ENCODE assay signal across 8 mouse cellular contexts in the genomic region with DNA sequence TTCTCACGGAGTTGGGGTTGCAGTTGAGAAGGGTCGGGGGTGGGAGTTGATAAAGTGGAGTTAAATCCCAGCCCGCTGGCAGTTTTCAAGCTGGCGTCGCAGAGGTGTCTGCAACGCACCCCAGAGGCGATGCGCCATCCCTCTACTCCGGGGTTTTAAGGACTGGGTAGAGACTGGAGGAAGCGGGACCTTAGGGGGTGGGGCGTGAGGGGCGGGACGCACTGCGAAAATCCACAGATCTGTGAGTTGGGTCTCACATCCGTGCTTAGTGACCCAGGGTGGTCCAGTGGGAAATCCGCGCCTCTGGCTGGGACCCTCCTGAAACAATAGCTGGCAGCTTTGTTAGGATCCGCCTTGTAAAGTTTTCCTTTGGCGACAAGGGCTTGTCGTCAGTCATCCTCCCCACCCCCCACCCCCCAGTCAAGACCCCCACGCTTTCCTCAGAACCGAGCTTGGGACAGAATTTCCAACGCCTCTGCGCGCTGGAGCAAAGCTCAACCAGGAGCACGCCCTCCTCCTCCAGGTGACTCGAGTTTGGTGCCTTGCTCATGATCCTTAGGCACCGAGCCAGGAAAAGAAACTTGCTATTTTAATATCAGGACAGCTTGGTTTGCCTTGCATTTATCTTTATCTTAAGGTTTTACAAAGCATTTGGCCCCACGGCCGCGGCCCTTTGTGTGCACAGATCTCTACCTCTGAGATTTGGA. TPM values are rescaled to one million over a fixed set of nuclear protein-coding genes. Genes with fewer than 3 reads are reported as not detected.
DNase-seq lines count a peak whose midpoint lies in the region; ATAC-seq lines count a peak whose summit lies in the region.

A gene (minus strand): TSS at position 131 of the 707 bp plus-strand sequence.

- ATAC-seq in lung, embryonic 15.5 days (ENCODE audit: borderline replicate concordance, extremely low read depth, low FRiP score, low TSS enrichment), result 0 out of 2 replicates have a peak, but pooled peaks have one; percentile 40
- no peak for ATAC-seq in heart, embryonic 13.5 days (ENCODE audit: extremely low read depth, insufficient number of reproducible peaks, low FRiP score, low TSS enrichment)
- peak; percentile 42; the same call in 1 of the 2 replicates for ATAC-seq in neural tube, embryonic 14.5 days (ENCODE audit: low read depth)

- H3K36me3 ChIP-seq in lung, embryonic 15.5 days, result no peaks in the 10 kb centered on the region
- no peaks in the 10 kb centered on the region for H3K36me3 ChIP-seq in heart, embryonic 13.5 days
- H3K36me3 ChIP-seq in neural tube, embryonic 14.5 days (ENCODE audit: control insufficient read depth, insufficient read depth, low read length), result no peaks in the 10 kb centered on the region

- peaks cover 57% of the 10 kb centered on the region for H3K27me3 ChIP-seq in lung, embryonic 15.5 days
- peaks cover 67% of the 10 kb centered on the region for H3K27me3 ChIP-seq in heart, embryonic 13.5 days (replicated peaks)
- H3K27me3 ChIP-seq in neural tube, embryonic 14.5 days (ENCODE audit: control insufficient read depth, insufficient read depth, low read length), result peaks cover 33% of the 10 kb centered on the region

- peak within 1 kb of the TSS; percentile 28; the same call in 1 of the 2 replicates for H3K9ac ChIP-seq in lung, embryonic 15.5 days
- H3K9ac ChIP-seq in heart, embryonic 13.5 days, result peak within 1 kb of the TSS; percentile 74
- H3K9ac ChIP-seq in neural tube, embryonic 14.5 days (replicated peaks; ENCODE audit: low read depth, low read length), result peak within 1 kb of the TSS; percentile 39

- H3K4me3 ChIP-seq in lung, embryonic 15.5 days, result peak within 1 kb of the TSS; percentile 42
- H3K4me3 ChIP-seq in heart, embryonic 13.5 days, result peak within 1 kb of the TSS; percentile 57
- H3K4me3 ChIP-seq in neural tube, embryonic 14.5 days (ENCODE audit: low read depth, low read length), result peak within 1 kb of the TSS; percentile 34

- H3K4me2 ChIP-seq in lung, embryonic 15.5 days, result peak within 1 kb of the TSS; percentile 83
- peak within 1 kb of the TSS; percentile 79 for H3K4me2 ChIP-seq in heart, embryonic 13.5 days
- H3K4me2 ChIP-seq in neural tube, embryonic 14.5 days (ENCODE audit: low read depth, low read length), result peak within 1 kb of the TSS; percentile 99

- no peaks in the 10 kb centered on the region for H3K9me3 ChIP-seq in lung, embryonic 15.5 days
- H3K9me3 ChIP-seq in heart, embryonic 13.5 days, result no peaks in the 10 kb centered on the region
- H3K9me3 ChIP-seq in neural tube, embryonic 14.5 days (ENCODE audit: control insufficient read depth, low read length), result no peaks in the 10 kb centered on the region

- peaks cover 24% of the 10 kb centered on the region for H3K4me1 ChIP-seq in lung, embryonic 15.5 days
- peaks cover 34% of the 10 kb centered on the region for H3K4me1 ChIP-seq in heart, embryonic 13.5 days
- H3K4me1 ChIP-seq in neural tube, embryonic 14.5 days (ENCODE audit: control insufficient read depth, insufficient read depth, low read length), result peaks cover 15% of the 10 kb centered on the region

- peak within 1 kb of the TSS; percentile 34 for H3K27ac ChIP-seq in lung, embryonic 15.5 days
- H3K27ac ChIP-seq in heart, embryonic 13.5 days (replicated peaks), result no peak within 1 kb of the TSS
- H3K27ac ChIP-seq in neural tube, embryonic 14.5 days (ENCODE audit: low read depth, low read length), result no peak within 1 kb of the TSS

- under 1% methylated on average over 31 of the region's 31 CpGs for WGBS in lung, embryonic 15.5 days
- WGBS in heart, embryonic 13.5 days, result under 1% methylated on average over 31 of the region's 31 CpGs
- WGBS in neural tube, embryonic 14.5 days, result under 1% methylated on average over 31 of the region's 31 CpGs

- DNase-seq in lung, postnatal 25 days (ENCODE audit: low spot score), result no peak
- DNase-seq in adrenal gland, postnatal 4 days (ENCODE audit: low spot score in 2 of 2), result no peak
- peak; percentile 60 to 77 for DNase-seq in kidney, postnatal 4 days
- DNase-seq in right cerebral cortex, adult 2 months (ENCODE audit: low spot score in 2 of 2), result no peak
- no peak for DNase-seq in cerebellum, adult 18-20 months

RNA-seq across cellular contexts. Expression of the gene that starts here (rescaled TPM):
- 3.5 and 4.3 TPM in 2 replicates for polyA plus RNA-seq in lung, embryonic 15.5 days (2015; fragmentation: Nextera tagmentation; extraction: Ambion mirVana)
- total RNA-seq in adrenal gland, postnatal 4 days (2021), result 10 to 100 TPM; 39.7 to 41.3 TPM
- polyA plus RNA-seq in heart, embryonic 13.5 days (2015; fragmentation: Nextera tagmentation; extraction: Ambion mirVana), result 1.2 and 1.6 TPM in 2 replicates
- 0.95 and 6.4 TPM in 2 replicates for polyA plus RNA-seq in neural tube, embryonic 14.5 days (2014; fragmentation: Nextera tagmentation; extraction: Ambion mirVana)

Comparison
In these comparisons a context has a peak if more than half of its experiments do, and no peak if none do; other contexts are left out.
1. DNase-seq: peak in kidney, postnatal 4 days (2 of 2); none in lung, postnatal 25 days (single experiment), adrenal gland, postnatal 4 days (0 of 2), right cerebral cortex, adult 2 months (0 of 2) and cerebellum, adult 18-20 months (0 of 2).
2. Peak in every context shown above with its lines, with median percentiles within 50 percentile points of each other: H3K4me2 ChIP-seq, H3K4me3 ChIP-seq and H3K9ac ChIP-seq.